Mouse (Mus musculus): ENCODE measurements around the gene Atp5c1.

GRCm38 (mm10) chr2:10094327-10095100 lies 14.2 kb upstream of the Atp5c1 start:
- no peak for TF ChIP-seq CTCF (IDR thresholded peaks at IDR 0.05; ENCODE audit: borderline replicate concordance, extremely low read depth, insufficient read depth, insufficient read length)
- TF ChIP-seq POLR2A (IDR thresholded peaks at IDR 0.05; ENCODE audit: borderline replicate concordance, extremely low read depth, insufficient read depth, insufficient read length, poor library complexity, severe bottlenecking): no peak
